Mouse (Mus musculus) megakaryocyte, embryonic 14.5 days (primary cell): Measurements from ENCODE around the gene Pin1rt1. TPM values are rescaled to one million over a fixed set of nuclear protein-coding genes. Genes with fewer than 3 reads are reported as not detected.

Source experiments
- H3K27me3 ChIP-seq: replicated peaks from 2 replicates; pipeline ENCODE3; 2012; ENCODE audit warnings: inconsistent platforms
- H3K36me3 ChIP-seq: replicated peaks from 2 replicates; pipeline ENCODE3; 2012; ENCODE audit warnings: low read length, inconsistent platforms, mixed read lengths
- H3K4me1 ChIP-seq: 2 replicates; pipeline ENCODE4 v1.6.1; 2012; ENCODE audit warnings: inconsistent platforms
- H3K4me3 ChIP-seq: replicated peaks from 2 replicates; pipeline ENCODE3; 2012; ENCODE audit warnings: moderate library complexity, mild to moderate bottlenecking, inconsistent platforms
- H3K9me3 ChIP-seq: 2 replicates; pipeline ENCODE4 v1.6.1; 2012; ENCODE audit warnings: inconsistent platforms
- FLI1 ChIP-seq: IDR thresholded peaks from 2 replicates; pipeline ENCODE4 v1.6.1; 2012; ENCODE audit warnings: low read length, inconsistent platforms, mixed read lengths
- GATA1 ChIP-seq: IDR thresholded peaks from 3 replicates; pipeline ENCODE4 v1.6.1; 2012; ENCODE audit warnings: mixed read lengths, low read length, inconsistent platforms, borderline replicate concordance
- polyA plus RNA-seq: library from polyadenylated mRNA; stranded (reverse); fragments of >175 nt; gene quantifications from 2 replicates; pipeline ENCODE4 v1.2.3, GENCODE M21; 2012; ENCODE audit warnings: low replicate concordance; ENCODE audit not compliant: insufficient read depth

Pin1rt1 gene
- polyA plus RNA-seq, 1 experiment, result 0.20 TPM

DNA sequence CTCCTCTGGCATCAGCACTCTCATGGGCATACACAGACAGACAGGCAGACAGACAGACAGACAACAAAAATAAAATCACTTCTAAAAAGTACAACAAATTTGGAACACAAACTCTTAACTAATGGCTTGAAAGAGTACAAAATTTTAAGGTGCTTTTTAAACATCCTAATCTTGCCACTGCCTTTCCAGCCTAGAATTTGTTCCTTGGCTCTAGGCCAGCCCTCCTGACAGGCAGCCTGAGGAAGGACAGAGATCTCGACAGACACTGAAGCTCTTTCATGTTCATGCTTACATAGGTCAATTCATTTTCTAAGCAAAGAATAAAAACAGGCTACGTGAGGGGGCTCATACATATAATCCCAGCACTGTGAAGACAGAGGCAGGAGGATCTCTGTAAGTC is 23.6 kb downstream of the Pin1rt1 start:
- Histone ChIP-seq H3K27me3 (no peaks in the 10 kb centered on the region), H3K4me1 (peaks cover 26% of the 10 kb centered on the region), H3K36me3 (peaks cover 64% of the 10 kb centered on the region), H3K4me3 (no peak overlapping the region), H3K9me3 (no peaks in the 10 kb centered on the region)
- TF ChIP-seq GATA1 (no peak), FLI1 (no peak)

DNA sequence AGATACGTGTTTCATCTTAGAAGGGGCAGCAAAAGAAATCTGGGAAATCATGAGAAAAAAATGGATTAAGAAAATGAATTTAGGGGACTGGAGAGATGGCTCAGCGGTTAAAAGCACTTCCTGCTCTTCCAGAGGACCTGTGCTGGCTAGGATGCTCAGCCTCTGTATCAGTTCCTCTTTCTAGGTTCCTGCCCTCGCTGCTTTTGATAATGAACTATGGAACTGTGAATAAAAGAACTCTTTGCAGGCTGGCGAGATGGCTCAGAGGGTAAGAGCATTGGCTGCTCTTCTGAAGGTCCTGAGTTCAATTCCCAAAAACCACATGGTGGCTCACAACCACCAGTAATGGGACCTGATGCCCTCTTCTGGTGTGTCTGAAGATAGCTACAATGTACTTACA is 25.5 kb downstream of the Pin1rt1 start:
- Histone ChIP-seq H3K27me3 (no peaks in the 10 kb centered on the region), H3K9me3 (no peaks in the 10 kb centered on the region), H3K36me3 (peaks cover 78% of the 10 kb centered on the region), H3K4me3 (no peak overlapping the region), H3K4me1 (peaks cover 35% of the 10 kb centered on the region)
- TF ChIP-seq GATA1 (no peak), FLI1 (no peak)

DNA sequence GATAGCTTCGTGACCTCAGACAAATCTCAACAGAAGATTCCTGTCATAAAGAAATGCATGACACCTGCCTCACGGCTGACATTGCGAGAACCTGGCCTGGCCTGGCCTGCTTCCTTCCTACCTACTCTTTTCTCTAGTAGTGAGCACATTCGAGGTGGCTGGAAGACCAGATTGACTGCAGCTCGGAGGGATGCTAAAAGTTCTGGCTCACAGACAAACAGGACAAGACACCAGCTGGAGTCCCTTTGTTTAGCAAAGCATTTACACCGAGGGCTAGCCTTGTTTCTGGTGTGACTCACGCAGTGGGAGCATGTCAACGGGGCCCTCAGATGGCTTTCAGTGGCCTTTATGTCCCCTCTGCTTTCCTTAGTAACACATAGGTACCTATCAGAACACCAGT is 27.5 kb downstream of the Pin1rt1 start:
- peaks cover 45% of the 10 kb centered on the region for H3K4me1 ChIP-seq
- no peaks in the 10 kb centered on the region for H3K27me3 ChIP-seq
- no peak overlapping the region for H3K4me3 ChIP-seq
- H3K9me3 ChIP-seq, result no peaks in the 10 kb centered on the region
- TF ChIP-seq FLI1 (no peak), GATA1 (no peak)
- peaks cover 95% of the 10 kb centered on the region for H3K36me3 ChIP-seq

DNA sequence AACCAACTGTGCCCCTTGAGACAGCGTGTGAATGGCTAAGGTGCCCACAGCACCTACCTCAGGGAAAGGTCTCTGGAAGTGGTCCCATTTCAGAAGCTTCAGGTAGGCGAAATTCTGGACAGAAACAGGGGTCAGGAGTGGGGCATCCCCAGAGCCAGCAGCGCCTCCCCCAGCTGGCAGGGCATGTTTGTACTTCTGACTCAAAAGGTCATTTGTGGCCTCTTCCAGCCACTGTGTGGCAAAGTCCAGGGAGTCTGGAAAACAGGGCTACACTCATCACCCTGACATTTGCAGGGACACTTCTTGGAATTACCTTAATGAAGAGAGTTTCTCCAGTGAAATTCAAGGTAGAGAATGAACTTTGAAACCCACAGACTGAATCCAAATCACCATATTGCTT is 27.9 kb downstream of the Pin1rt1 start:
- no peaks in the 10 kb centered on the region for H3K27me3 ChIP-seq
- TF ChIP-seq GATA1 (no peak), FLI1 (no peak)
- H3K4me3 ChIP-seq, result no peak overlapping the region
- H3K36me3 ChIP-seq, result peaks cover 95% of the 10 kb centered on the region
- peaks cover 45% of the 10 kb centered on the region for H3K4me1 ChIP-seq
- H3K9me3 ChIP-seq, result no peaks in the 10 kb centered on the region

DNA sequence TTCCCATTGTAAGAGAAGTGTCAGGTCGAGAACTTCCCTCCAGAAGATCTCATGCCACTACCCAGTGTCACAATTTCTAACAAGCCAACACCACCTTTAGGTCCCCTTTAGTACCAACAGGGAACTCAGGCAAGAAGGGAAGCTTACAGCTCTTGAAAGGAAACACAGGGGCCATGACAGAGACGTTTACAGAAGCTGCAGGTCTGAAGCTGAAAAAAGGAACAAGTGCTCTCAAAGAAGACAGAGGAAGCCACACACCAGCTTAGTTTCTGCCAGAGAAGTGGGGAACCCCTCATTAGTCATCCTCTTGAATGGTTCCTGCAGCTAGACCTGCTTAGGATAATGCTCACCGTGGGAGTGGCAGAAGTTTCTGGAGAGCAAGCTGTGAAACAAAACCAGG is 28.9 kb downstream of the Pin1rt1 start:
- Histone ChIP-seq H3K9me3 (no peaks in the 10 kb centered on the region), H3K36me3 (peaks cover 95% of the 10 kb centered on the region), H3K27me3 (no peaks in the 10 kb centered on the region), H3K4me3 (no peak overlapping the region), H3K4me1 (peaks cover 41% of the 10 kb centered on the region)
- TF ChIP-seq FLI1 (no peak), GATA1 (no peak)

DNA sequence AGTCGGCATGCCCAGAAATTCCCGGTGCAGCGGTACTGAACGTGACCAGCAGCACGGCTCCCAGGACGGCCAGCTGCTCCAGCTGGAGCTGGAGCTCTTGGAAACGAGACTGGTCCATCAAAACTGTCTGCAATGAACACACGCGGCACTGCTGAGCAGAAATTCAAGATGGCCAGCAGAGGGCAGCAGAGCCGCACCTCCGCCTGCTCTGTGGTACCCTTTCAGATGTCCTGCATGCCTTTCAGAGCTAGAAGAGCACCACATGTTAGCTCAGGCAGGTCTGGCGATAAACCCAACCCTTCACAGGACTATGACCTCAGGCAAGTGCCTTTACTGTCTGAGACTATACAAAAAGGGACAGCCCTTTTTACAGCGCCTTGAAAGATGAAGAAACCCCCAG is 30.8 kb downstream of the Pin1rt1 start:
- peaks cover 97% of the 10 kb centered on the region for H3K36me3 ChIP-seq

DNA sequence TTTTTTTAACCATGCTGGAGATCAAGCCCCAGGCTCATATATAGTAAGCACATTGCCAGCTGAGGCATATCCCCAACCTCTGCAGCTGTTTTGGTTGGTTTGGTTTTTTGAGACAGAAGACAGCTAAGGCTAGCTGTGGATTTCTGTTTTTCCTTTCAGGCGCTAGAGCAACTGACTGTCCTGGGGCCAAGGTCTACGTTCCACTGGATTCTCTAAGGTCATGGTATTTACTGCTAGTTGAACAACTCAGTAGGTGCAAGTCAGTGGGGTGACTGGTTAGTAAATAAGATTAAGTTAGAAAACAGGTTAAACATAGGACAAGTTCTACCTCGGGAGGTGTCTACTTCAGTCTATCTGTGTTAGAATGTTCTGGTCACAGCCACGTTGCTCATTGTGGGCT is 31.4 kb downstream of the Pin1rt1 start:
- Histone ChIP-seq H3K27me3 (no peaks in the 10 kb centered on the region), H3K4me3 (no peak overlapping the region), H3K9me3 (no peaks in the 10 kb centered on the region), H3K4me1 (peaks cover 35% of the 10 kb centered on the region), H3K36me3 (peaks cover 97% of the 10 kb centered on the region)
- no peak for TF ChIP-seq GATA1
- TF ChIP-seq FLI1, result no peak

More for the DNA sequence above, 30.8 kb downstream of the Pin1rt1 start:
- no peaks in the 10 kb centered on the region for H3K27me3 ChIP-seq
- peaks cover 35% of the 10 kb centered on the region for H3K4me1 ChIP-seq
- no peaks in the 10 kb centered on the region for H3K9me3 ChIP-seq
- H3K4me3 ChIP-seq, result no peak overlapping the region
- no peak for TF ChIP-seq GATA1
- TF ChIP-seq FLI1, result no peak

DNA sequence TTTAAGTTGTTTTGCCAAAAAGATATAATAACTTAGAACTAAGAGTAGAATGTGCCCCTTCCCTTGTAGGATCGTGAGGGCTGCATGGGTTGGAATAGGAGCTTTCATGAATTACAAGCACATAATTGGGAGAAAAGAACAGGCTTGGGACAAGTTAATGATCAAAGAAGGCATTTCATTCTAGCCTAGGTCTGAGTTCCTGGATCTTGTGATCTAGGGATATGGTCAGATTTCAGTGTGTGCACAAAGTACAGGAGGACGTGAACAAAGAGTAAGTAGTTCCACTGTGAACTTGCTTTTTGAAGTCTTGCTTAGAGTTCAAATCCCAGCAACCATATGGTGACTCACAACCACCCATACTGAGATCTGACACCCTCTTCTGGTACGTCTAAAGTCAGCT is 38.9 kb downstream of the Pin1rt1 start:
- TF ChIP-seq FLI1, result no peak
- TF ChIP-seq GATA1, result no peak
- H3K4me3 ChIP-seq, result no peak overlapping the region
- peaks cover 66% of the 10 kb centered on the region for H3K36me3 ChIP-seq
- H3K4me1 ChIP-seq, result peaks cover 13% of the 10 kb centered on the region
- H3K9me3 ChIP-seq, result no peaks in the 10 kb centered on the region
- H3K27me3 ChIP-seq, result no peaks in the 10 kb centered on the region

DNA sequence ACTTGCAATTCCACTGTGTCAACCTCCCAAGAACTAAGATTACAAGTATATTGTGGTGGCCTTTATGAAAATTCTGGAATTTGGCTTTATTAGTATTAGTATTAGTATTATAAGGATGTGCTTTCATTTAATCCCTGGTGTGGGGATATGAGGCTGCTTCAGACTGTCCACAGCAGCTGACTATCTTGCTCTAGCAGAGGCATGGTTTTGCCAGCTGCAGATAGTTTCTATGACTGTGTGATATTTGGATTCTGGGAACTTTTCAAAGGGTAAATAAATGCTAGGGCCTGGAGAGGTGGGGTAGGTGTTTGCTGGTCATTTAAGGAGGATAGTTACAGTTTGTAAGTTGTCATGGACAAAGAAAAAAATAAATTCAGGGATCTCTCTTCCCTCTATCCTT is 44.5 kb downstream of the Pin1rt1 start:
- no peaks in the 10 kb centered on the region for H3K9me3 ChIP-seq
- peaks cover 46% of the 10 kb centered on the region for H3K36me3 ChIP-seq
- H3K27me3 ChIP-seq, result no peaks in the 10 kb centered on the region
- TF ChIP-seq FLI1 (no peak), GATA1 (no peak)
- H3K4me3 ChIP-seq, result no peak overlapping the region
- H3K4me1 ChIP-seq, result peaks cover 26% of the 10 kb centered on the region

DNA sequence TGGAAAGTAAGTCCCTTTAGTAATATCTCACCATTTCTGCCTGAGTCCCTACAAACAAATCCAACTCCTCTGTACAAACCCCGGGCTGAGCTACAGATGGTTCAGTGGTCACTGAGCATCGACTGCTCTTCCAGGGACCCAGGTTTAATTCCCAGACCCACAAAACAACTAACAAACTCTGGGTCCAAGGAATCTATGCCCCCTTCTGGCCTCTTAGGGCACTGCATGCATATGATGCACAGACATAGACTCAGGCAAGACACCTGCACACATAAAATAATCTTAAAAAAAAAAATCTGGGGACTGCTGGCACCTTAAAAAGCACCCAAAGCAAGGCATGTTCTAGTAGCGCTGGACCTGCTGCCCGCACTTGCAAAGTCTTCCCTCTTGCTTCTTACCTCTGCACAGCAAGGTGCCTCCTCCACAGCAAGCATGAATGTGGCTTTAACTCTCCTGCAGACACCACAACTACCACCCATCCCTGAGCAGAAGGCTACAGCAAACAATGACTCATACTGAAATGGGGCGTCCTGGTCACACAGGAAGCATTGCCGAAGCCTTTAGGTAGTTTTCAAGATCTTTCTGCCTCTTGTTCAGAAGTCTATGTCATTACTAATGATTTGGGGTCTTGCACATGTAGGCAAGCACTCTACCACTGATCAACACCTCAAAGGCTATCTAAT is 46.9 kb downstream of the Pin1rt1 start:
- Histone ChIP-seq H3K9me3 (no peaks in the 10 kb centered on the region), H3K4me3 (no peak overlapping the region), H3K27me3 (no peaks in the 10 kb centered on the region), H3K4me1 (peaks cover 19% of the 10 kb centered on the region), H3K36me3 (peaks cover 59% of the 10 kb centered on the region)
- TF ChIP-seq FLI1, result no peak
- no peak for TF ChIP-seq GATA1

Other genes starting within 250 kb of the Pin1rt1 start
- gene Hipk3, start 221.9 kb downstream of the Pin1rt1 start, polyA plus RNA-seq, result 2.6 and 5.4 TPM in 2 replicates
- gene Cstf3, start 125.9 kb downstream of the Pin1rt1 start, polyA plus RNA-seq, result 1.6 and 7.2 TPM in 2 replicates
- 43.5 and 88.1 TPM in 2 replicates for gene Tcp11l1, start 4.2 kb downstream of the Pin1rt1 start, polyA plus RNA-seq
- gene Depdc7, start 26.5 kb upstream of the Pin1rt1 start, polyA plus RNA-seq, result 1.7 and 1.9 TPM in 2 replicates
- 0.15 TPM in 1 of 2 replicates, not detected in the other for gene Qser1, start 100.4 kb upstream of the Pin1rt1 start, polyA plus RNA-seq
- gene Prrg4, start 133.5 kb upstream of the Pin1rt1 start, polyA plus RNA-seq, result 0.35 TPM in 1 of 2 replicates, not detected in the other
- gene Ccdc73, start 151.4 kb upstream of the Pin1rt1 start, polyA plus RNA-seq, result not detected in 2 replicates